Mouse (Mus musculus): ENCODE data around the gene Neurl4.

Neurl4 gene

DNA sequence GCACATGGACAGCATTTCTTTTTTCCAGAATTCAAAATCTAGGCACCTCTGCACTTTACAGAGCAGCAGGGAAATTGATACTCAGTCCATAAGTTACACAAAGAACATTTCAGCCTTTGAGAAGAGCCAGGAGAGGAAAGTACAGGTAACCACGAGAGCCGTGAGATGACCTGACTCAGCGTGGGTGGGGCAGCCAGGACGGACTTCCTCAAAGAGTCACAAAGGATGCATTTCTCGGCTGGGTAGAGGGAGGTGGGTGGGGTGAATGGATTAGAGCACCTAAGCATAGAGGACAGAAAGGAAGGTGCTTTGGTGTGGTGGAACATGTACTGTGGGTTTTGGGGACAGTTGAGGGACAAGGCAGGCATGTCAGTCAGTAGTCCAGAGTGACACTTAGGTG lies 61.0 kb downstream of the Neurl4 start:
- DNase-seq: no peak

Measured in lung, postnatal 36 days (tissue).